ENCODE assay signal across 15 mouse cellular contexts in genomic region chr15:89124312-89124711, GRCm38 (mm10). TPM values are rescaled to one million over a fixed set of nuclear protein-coding genes. Genes with fewer than 3 reads are reported as not detected.
A peak's percentile ranks its signal among the peaks of the same experiment; 100 is the strongest.
DNase-seq lines count a peak whose midpoint lies in the region; ATAC-seq lines count a peak whose summit lies in the region.
"Had no signal": no experiment of that assay in that cellular context is flagged by ENCODE, and none has a peak within 500 bp of the region (broad histone marks: within the 10 kb centered on the region; RNA-seq: fewer than 3 reads in every experiment).

No protein-coding gene starts in this region.

- peaks cover 24% of the 10 kb centered on the region for H3K36me3 ChIP-seq in hindbrain, embryonic 10.5 days
- no peaks in the 10 kb centered on the region for H3K36me3 ChIP-seq in hindbrain, embryonic 11.5 days (ENCODE audit: control insufficient read depth, insufficient read depth, low read length)
- H3K36me3 ChIP-seq in midbrain, embryonic 12.5 days: peaks cover 14% of the 10 kb centered on the region
- H3K36me3 ChIP-seq in midbrain, embryonic 10.5 days: peaks cover 33% of the 10 kb centered on the region
- peaks cover 15% of the 10 kb centered on the region; the same call in 1 of the 2 replicates for H3K36me3 ChIP-seq in hindbrain, embryonic 14.5 days (replicated peaks; ENCODE audit: control insufficient read depth, insufficient read depth)
- peaks cover 4% of the 10 kb centered on the region; the same call in 1 of the 2 replicates for H3K36me3 ChIP-seq in neural tube, embryonic 13.5 days

- ATAC-seq in hindbrain, embryonic 11.5 days (ENCODE audit: low FRiP score): no peak
- no peak for ATAC-seq in midbrain, embryonic 12.5 days (ENCODE audit: low FRiP score, low read depth)
- ATAC-seq in hindbrain, embryonic 14.5 days (ENCODE audit: low FRiP score): no peak
- no peak for ATAC-seq in neural tube, embryonic 13.5 days (ENCODE audit: low read depth)
- ATAC-seq: CD4-positive, CD25-positive, alpha-beta regulatory T cell, adult 4 months; intestine, postnatal 0 days had no signal

- no peaks in the 10 kb centered on the region for H3K27me3 ChIP-seq in hindbrain, embryonic 10.5 days (ENCODE audit: insufficient read depth, poor library complexity, severe bottlenecking)
- H3K27me3 ChIP-seq in hindbrain, embryonic 11.5 days (ENCODE audit: control insufficient read depth, insufficient read depth, low read length): no peaks in the 10 kb centered on the region
- no peaks in the 10 kb centered on the region for H3K27me3 ChIP-seq in midbrain, embryonic 12.5 days
- no peaks in the 10 kb centered on the region for H3K27me3 ChIP-seq in midbrain, embryonic 10.5 days (ENCODE audit: low read depth, poor library complexity, severe bottlenecking)
- H3K27me3 ChIP-seq in hindbrain, embryonic 14.5 days (ENCODE audit: control insufficient read depth, insufficient read depth, low read length): no peaks in the 10 kb centered on the region
- no peaks in the 10 kb centered on the region for H3K27me3 ChIP-seq in neural tube, embryonic 13.5 days

- WGBS in hindbrain, embryonic 10.5 days: 91% methylated on average over 3 of the region's 3 CpGs
- 93% methylated on average over 3 of the region's 3 CpGs for WGBS in hindbrain, embryonic 11.5 days
- 90% methylated on average over 3 of the region's 3 CpGs for WGBS in midbrain, embryonic 12.5 days
- WGBS in midbrain, embryonic 10.5 days: 95% methylated on average over 3 of the region's 3 CpGs
- 95% methylated on average over 3 of the region's 3 CpGs for WGBS in hindbrain, embryonic 14.5 days
- 97% methylated on average over 3 of the region's 3 CpGs for WGBS in neural tube, embryonic 13.5 days

- H3K27ac ChIP-seq in hindbrain, embryonic 10.5 days: no peak overlapping the region
- no peak overlapping the region for H3K27ac ChIP-seq in hindbrain, embryonic 11.5 days (ENCODE audit: low read depth, low read length)
- no peak overlapping the region for H3K27ac ChIP-seq in midbrain, embryonic 12.5 days (replicated peaks)
- H3K27ac ChIP-seq in midbrain, embryonic 10.5 days (replicated peaks): no peak overlapping the region
- peak overlapping the region; percentile 87; the same call in 1 of the 2 replicates for H3K27ac ChIP-seq in hindbrain, embryonic 14.5 days
- peak overlapping the region; percentile 92; the same call in 1 of the 2 replicates for H3K27ac ChIP-seq in neural tube, embryonic 13.5 days (replicated peaks)

- H3K9me3 ChIP-seq in hindbrain, embryonic 10.5 days: no peaks in the 10 kb centered on the region
- H3K9me3 ChIP-seq in hindbrain, embryonic 11.5 days (ENCODE audit: control insufficient read depth, low read length): no peaks in the 10 kb centered on the region
- no peaks in the 10 kb centered on the region for H3K9me3 ChIP-seq in midbrain, embryonic 12.5 days
- no peaks in the 10 kb centered on the region for H3K9me3 ChIP-seq in midbrain, embryonic 10.5 days (replicated peaks)
- H3K9me3 ChIP-seq in hindbrain, embryonic 14.5 days (ENCODE audit: control insufficient read depth, low read length): no peaks in the 10 kb centered on the region
- H3K9me3 ChIP-seq in neural tube, embryonic 13.5 days: no peaks in the 10 kb centered on the region

- no peak overlapping the region for H3K9ac ChIP-seq in hindbrain, embryonic 11.5 days (ENCODE audit: low read depth, low read length)
- peak overlapping the region; percentile 87 for H3K9ac ChIP-seq in midbrain, embryonic 12.5 days (replicated peaks)
- H3K9ac ChIP-seq in hindbrain, embryonic 14.5 days: peak overlapping the region; percentile 71; the same call in 1 of the 2 replicates
- 0 out of 2 replicates have a peak overlapping the region, but pooled peaks have one; percentile 5 for H3K9ac ChIP-seq in neural tube, embryonic 13.5 days

- peak overlapping the region; percentile 93; the same call in 1 of the 2 replicates for H3K4me3 ChIP-seq in hindbrain, embryonic 10.5 days
- H3K4me3 ChIP-seq in hindbrain, embryonic 11.5 days (ENCODE audit: low read depth, low read length): no peak overlapping the region
- no peak overlapping the region for H3K4me3 ChIP-seq in midbrain, embryonic 12.5 days
- H3K4me3 ChIP-seq in midbrain, embryonic 10.5 days: no peak overlapping the region; the same call in 1 of the 2 replicates
- H3K4me3 ChIP-seq in hindbrain, embryonic 14.5 days (replicated peaks; ENCODE audit: low read length): no peak overlapping the region
- no peak overlapping the region for H3K4me3 ChIP-seq in neural tube, embryonic 13.5 days

- H3K4me2 ChIP-seq in hindbrain, embryonic 11.5 days (replicated peaks; ENCODE audit: low read depth, low read length): no peak overlapping the region
- H3K4me2 ChIP-seq in midbrain, embryonic 12.5 days (replicated peaks): no peak overlapping the region
- H3K4me2 ChIP-seq in hindbrain, embryonic 14.5 days (replicated peaks): 0 out of 2 replicates have a peak overlapping the region, but pooled peaks have one; percentile 98
- H3K4me2 ChIP-seq in neural tube, embryonic 13.5 days: peak overlapping the region; percentile 99; the same call in 1 of the 2 replicates

- no peak for DNase-seq in hindbrain, embryonic 10.5 days (ENCODE audit: low spot score)
- no peak for DNase-seq in hindbrain, embryonic 11.5 days (ENCODE audit: low spot score)
- DNase-seq in midbrain, embryonic 10.5 days (ENCODE audit: low spot score): no peak
- no peak for DNase-seq in hindbrain, embryonic 14.5 days (ENCODE audit: low spot score)
- no peak for DNase-seq in lung, postnatal 25 days (ENCODE audit: low spot score)
- DNase-seq: adrenal gland, adult 8-10 months; cerebellum, adult 8-10 months; gastrocnemius, postnatal 10 days; heart, postnatal 36 days; layer of hippocampus, postnatal 36 days; spleen, adult 18-20 months had no signal

- peaks cover 67% of the 10 kb centered on the region for H3K4me1 ChIP-seq in hindbrain, embryonic 10.5 days (replicated peaks)
- peaks cover 17% of the 10 kb centered on the region for H3K4me1 ChIP-seq in hindbrain, embryonic 11.5 days (replicated peaks; ENCODE audit: control insufficient read depth, insufficient read depth, low read length)
- H3K4me1 ChIP-seq in midbrain, embryonic 12.5 days: peaks cover 54% of the 10 kb centered on the region
- H3K4me1 ChIP-seq in midbrain, embryonic 10.5 days: peaks cover 65% of the 10 kb centered on the region
- H3K4me1 ChIP-seq in hindbrain, embryonic 14.5 days (replicated peaks; ENCODE audit: control insufficient read depth, insufficient read depth, low read length): peaks cover 47% of the 10 kb centered on the region
- H3K4me1 ChIP-seq in neural tube, embryonic 13.5 days (replicated peaks): peaks cover 65% of the 10 kb centered on the region

RNA-seq across cellular contexts. Expression of gene Tubgcp6, which starts 1.4 kb away (rescaled TPM):
- 23.7 and 26.0 TPM in 2 replicates for polyA plus RNA-seq in hindbrain, embryonic 10.5 days (2016; fragmentation: Nextera tagmentation; extraction: Ambion mirVana)
- polyA plus RNA-seq in hindbrain, embryonic 11.5 days (2014; fragmentation: Nextera tagmentation; extraction: Ambion mirVana): 17.5 and 17.6 TPM in 2 replicates
- 25.0 and 25.1 TPM in 2 replicates for polyA plus RNA-seq in midbrain, embryonic 12.5 days (2016; fragmentation: Nextera tagmentation; extraction: Ambion mirVana)
- polyA plus RNA-seq in midbrain, embryonic 10.5 days (2016; fragmentation: Nextera tagmentation; extraction: Ambion mirVana): 24.7 and 25.6 TPM in 2 replicates
- polyA plus RNA-seq in hindbrain, embryonic 14.5 days (2014; fragmentation: Nextera tagmentation; extraction: Ambion mirVana): 17.2 and 19.1 TPM in 2 replicates
- polyA plus RNA-seq in neural tube, embryonic 13.5 days (2015; fragmentation: Nextera tagmentation; extraction: Ambion mirVana): 15.8 and 16.7 TPM in 2 replicates

RNA-seq across cellular contexts. Expression of gene Hdac10, which starts 4.2 kb away (rescaled TPM):
- polyA plus RNA-seq in hindbrain, embryonic 10.5 days (2016; fragmentation: Nextera tagmentation; extraction: Ambion mirVana): 16.4 and 18.5 TPM in 2 replicates
- 9.4 and 10.7 TPM in 2 replicates for polyA plus RNA-seq in hindbrain, embryonic 11.5 days (2014; fragmentation: Nextera tagmentation; extraction: Ambion mirVana)
- polyA plus RNA-seq in midbrain, embryonic 12.5 days (2016; fragmentation: Nextera tagmentation; extraction: Ambion mirVana): 20.3 and 25.1 TPM in 2 replicates
- polyA plus RNA-seq in midbrain, embryonic 10.5 days (2016; fragmentation: Nextera tagmentation; extraction: Ambion mirVana): 18.7 and 20.3 TPM in 2 replicates
- 17.0 and 19.1 TPM in 2 replicates for polyA plus RNA-seq in hindbrain, embryonic 14.5 days (2014; fragmentation: Nextera tagmentation; extraction: Ambion mirVana)
- polyA plus RNA-seq in neural tube, embryonic 13.5 days (2015; fragmentation: Nextera tagmentation; extraction: Ambion mirVana): 23.9 and 26.7 TPM in 2 replicates

RNA-seq across cellular contexts. Expression of gene Mapk12, which starts 16.2 kb away (rescaled TPM):
- polyA plus RNA-seq in hindbrain, embryonic 10.5 days (2016; fragmentation: Nextera tagmentation; extraction: Ambion mirVana): 23.7 and 28.5 TPM in 2 replicates
- 16.5 and 17.8 TPM in 2 replicates for polyA plus RNA-seq in hindbrain, embryonic 11.5 days (2014; fragmentation: Nextera tagmentation; extraction: Ambion mirVana)
- 14.5 and 20.1 TPM in 2 replicates for polyA plus RNA-seq in midbrain, embryonic 12.5 days (2016; fragmentation: Nextera tagmentation; extraction: Ambion mirVana)
- polyA plus RNA-seq in midbrain, embryonic 10.5 days (2016; fragmentation: Nextera tagmentation; extraction: Ambion mirVana): 31.8 and 36.7 TPM in 2 replicates
- polyA plus RNA-seq in hindbrain, embryonic 14.5 days (2014; fragmentation: Nextera tagmentation; extraction: Ambion mirVana): 3.3 and 4.0 TPM in 2 replicates
- 6.7 and 7.0 TPM in 2 replicates for polyA plus RNA-seq in neural tube, embryonic 13.5 days (2015; fragmentation: Nextera tagmentation; extraction: Ambion mirVana)

RNA-seq across cellular contexts. Expression of gene Mapk11, which starts 25.1 kb away (rescaled TPM):
- 34.9 and 46.6 TPM in 2 replicates for polyA plus RNA-seq in hindbrain, embryonic 10.5 days (2016; fragmentation: Nextera tagmentation; extraction: Ambion mirVana)
- 38.5 and 40.4 TPM in 2 replicates for polyA plus RNA-seq in hindbrain, embryonic 11.5 days (2014; fragmentation: Nextera tagmentation; extraction: Ambion mirVana)
- 45.7 and 50.2 TPM in 2 replicates for polyA plus RNA-seq in midbrain, embryonic 12.5 days (2016; fragmentation: Nextera tagmentation; extraction: Ambion mirVana)
- polyA plus RNA-seq in midbrain, embryonic 10.5 days (2016; fragmentation: Nextera tagmentation; extraction: Ambion mirVana): 38.8 and 47.4 TPM in 2 replicates
- polyA plus RNA-seq in hindbrain, embryonic 14.5 days (2014; fragmentation: Nextera tagmentation; extraction: Ambion mirVana): 20.4 and 22.4 TPM in 2 replicates
- polyA plus RNA-seq in neural tube, embryonic 13.5 days (2015; fragmentation: Nextera tagmentation; extraction: Ambion mirVana): 35.8 and 40.2 TPM in 2 replicates

RNA-seq across cellular contexts. Expression of gene Selenoo, which starts 35.4 kb away (rescaled TPM):
- 15.9 and 21.6 TPM in 2 replicates for polyA plus RNA-seq in hindbrain, embryonic 10.5 days (2016; fragmentation: Nextera tagmentation; extraction: Ambion mirVana)
- polyA plus RNA-seq in hindbrain, embryonic 11.5 days (2014; fragmentation: Nextera tagmentation; extraction: Ambion mirVana): 17.2 and 20.4 TPM in 2 replicates
- polyA plus RNA-seq in midbrain, embryonic 12.5 days (2016; fragmentation: Nextera tagmentation; extraction: Ambion mirVana): 23.7 and 28.1 TPM in 2 replicates
- 16.2 and 19.3 TPM in 2 replicates for polyA plus RNA-seq in midbrain, embryonic 10.5 days (2016; fragmentation: Nextera tagmentation; extraction: Ambion mirVana)
- polyA plus RNA-seq in hindbrain, embryonic 14.5 days (2014; fragmentation: Nextera tagmentation; extraction: Ambion mirVana): 22.2 and 23.0 TPM in 2 replicates
- 21.0 and 21.9 TPM in 2 replicates for polyA plus RNA-seq in neural tube, embryonic 13.5 days (2015; fragmentation: Nextera tagmentation; extraction: Ambion mirVana)

Comparison
In these comparisons a context has a peak if more than half of its experiments do, and no peak if none do; other contexts are left out.
1. H3K27ac ChIP-seq: peak in hindbrain, embryonic 14.5 days (single experiment) and neural tube, embryonic 13.5 days (single experiment); none in hindbrain, embryonic 10.5 days (single experiment), hindbrain, embryonic 11.5 days (single experiment), midbrain, embryonic 12.5 days (single experiment) and midbrain, embryonic 10.5 days (single experiment).
2. H3K4me2 ChIP-seq: peak in hindbrain, embryonic 14.5 days (single experiment) and neural tube, embryonic 13.5 days (single experiment); none in hindbrain, embryonic 11.5 days (single experiment) and midbrain, embryonic 12.5 days (single experiment).